Comparison of ENCODE assay signal across 32 mouse cellular contexts in genomic region chr16:17383594-17384326, GRCm38 (mm10). TPM values are rescaled to one million over a fixed set of nuclear protein-coding genes. Genes with fewer than 3 reads are reported as not detected.
A peak's percentile ranks its signal among the peaks of the same experiment; 100 is the strongest.
DNase-seq lines count a peak whose midpoint lies in the region; ATAC-seq and TF ChIP-seq lines count a peak whose summit lies in the region.
"Had no signal": no experiment of that assay in that cellular context is flagged by ENCODE, and none has a peak within 500 bp of the region (broad histone marks: within the 10 kb centered on the region; RNA-seq: fewer than 3 reads in every experiment).

No protein-coding gene starts in this region.

- no peak overlapping the region for H3K9ac ChIP-seq in liver, postnatal 0 days (replicated peaks)
- H3K9ac ChIP-seq in liver, embryonic 13.5 days = no peak overlapping the region
- no peak overlapping the region for H3K9ac ChIP-seq in liver, embryonic 16.5 days (ENCODE audit: low read depth, low read length)
- H3K9ac ChIP-seq: embryonic facial prominence, embryonic 13.5 days; forebrain, embryonic 12.5 days; forebrain, embryonic 15.5 days; heart, embryonic 12.5 days; heart, embryonic 15.5 days; hindbrain, embryonic 13.5 days had no signal

- peaks cover 16% of the 10 kb centered on the region for H3K36me3 ChIP-seq in liver, postnatal 0 days (replicated peaks; ENCODE audit: insufficient read depth, low read length)
- H3K36me3 ChIP-seq in liver, embryonic 13.5 days = peaks cover 7% of the 10 kb centered on the region; the same call in 1 of the 2 replicates
- no peaks in the 10 kb centered on the region; the same call in 1 of the 2 replicates for H3K36me3 ChIP-seq in liver, embryonic 16.5 days (ENCODE audit: control insufficient read depth, insufficient read depth)

- peak; percentile 7 for DNase-seq in liver
- DNase-seq in liver, postnatal 0 days = no peak
- peak; percentile 47 for DNase-seq in c-Kit-positive CD71-positive TER-119-positive erythroid progenitor cells, embryonic 14.5 days (ENCODE audit: low spot score)
- DNase-seq in liver, embryonic 13.5 days = peak; percentile 14
- DNase-seq in lung, adult 18-20 months = no peak
- no peak for DNase-seq in lung, postnatal 36 days
- no peak for DNase-seq in ovary, adult 18-20 months (ENCODE audit: low spot score)
- DNase-seq: adrenal gland, adult 8-10 months; adrenal gland, postnatal 25 days; B cell, adult 2 months; cerebellum, adult 11 months; cerebellum, adult 2 months; cerebellum, postnatal 10 days; cerebellum, postnatal 36 days; embryo, embryonic 11 days; gastrocnemius, postnatal 10 days; gastrocnemius, postnatal 36 days; heart, postnatal 10 days; heart, postnatal 36 days had no signal

- ATAC-seq in liver, postnatal 0 days = no peak
- ATAC-seq in liver, embryonic 13.5 days (ENCODE audit: low read depth) = peak; percentile 92
- ATAC-seq in liver, embryonic 16.5 days (ENCODE audit: low read depth) = peak; percentile 74
- ATAC-seq: activated CD4-positive, CD25-positive, alpha-beta regulatory T cell, adult 4 months; forebrain, embryonic 15.5 days; hindbrain, embryonic 16.5 days had no signal

- no peaks in the 10 kb centered on the region for H3K4me1 ChIP-seq in liver, postnatal 0 days (ENCODE audit: insufficient read depth)
- H3K4me1 ChIP-seq in liver, embryonic 13.5 days (replicated peaks) = peaks cover 10% of the 10 kb centered on the region; the same call in 1 of the 2 replicates
- H3K4me1 ChIP-seq in liver, embryonic 16.5 days (ENCODE audit: control insufficient read depth, low read depth, low read length) = peaks cover 3% of the 10 kb centered on the region; the same call in 1 of the 2 replicates
- H3K4me1 ChIP-seq: embryonic facial prominence, embryonic 10.5 days; embryonic facial prominence, embryonic 13.5 days; forebrain, embryonic 12.5 days; forebrain, embryonic 15.5 days; hindbrain, embryonic 10.5 days; hindbrain, embryonic 13.5 days had no signal

- H3K4me2 ChIP-seq in liver, postnatal 0 days (ENCODE audit: low read depth, low read length) = no peak overlapping the region
- H3K4me2 ChIP-seq in liver, embryonic 13.5 days = no peak overlapping the region
- H3K4me2 ChIP-seq in liver, embryonic 16.5 days (ENCODE audit: low read depth, low read length) = no peak overlapping the region
- H3K4me2 ChIP-seq: embryonic facial prominence, embryonic 13.5 days; forebrain, embryonic 12.5 days; forebrain, embryonic 15.5 days; heart, embryonic 12.5 days; heart, embryonic 15.5 days; hindbrain, embryonic 13.5 days had no signal

- H3K27ac ChIP-seq in liver, postnatal 0 days (ENCODE audit: low read depth) = no peak overlapping the region
- no peak overlapping the region for H3K27ac ChIP-seq in liver, embryonic 13.5 days
- H3K27ac ChIP-seq in liver, embryonic 16.5 days (ENCODE audit: low read length) = no peak overlapping the region
- H3K27ac ChIP-seq: embryonic facial prominence, embryonic 10.5 days; embryonic facial prominence, embryonic 13.5 days; forebrain, embryonic 12.5 days; forebrain, embryonic 15.5 days; heart, embryonic 15.5 days; hindbrain, embryonic 10.5 days; hindbrain, embryonic 13.5 days had no signal

- no peak overlapping the region for H3K4me3 ChIP-seq in liver, postnatal 0 days (ENCODE audit: low read depth, low read length)
- no peak overlapping the region for H3K4me3 ChIP-seq in liver, embryonic 13.5 days (replicated peaks)
- H3K4me3 ChIP-seq in liver, embryonic 16.5 days (ENCODE audit: low read depth, low read length) = no peak overlapping the region
- H3K4me3 ChIP-seq: embryonic facial prominence, embryonic 10.5 days; embryonic facial prominence, embryonic 13.5 days; erythroblast, embryonic 14.5 days; forebrain, embryonic 12.5 days; forebrain, embryonic 15.5 days; heart, embryonic 12.5 days; heart, embryonic 15.5 days; hindbrain, embryonic 10.5 days; hindbrain, embryonic 13.5 days had no signal

- no peak for TF ChIP-seq CTCF in liver, postnatal 0 days (IDR thresholded peaks at IDR 0.05; ENCODE audit: low read depth)

- no peaks in the 10 kb centered on the region for H3K27me3 ChIP-seq in liver, postnatal 0 days (ENCODE audit: insufficient read depth, low read length)
- no peaks in the 10 kb centered on the region for H3K27me3 ChIP-seq in liver, embryonic 13.5 days
- H3K27me3 ChIP-seq in liver, embryonic 16.5 days (ENCODE audit: control insufficient read depth, insufficient read depth, low read depth, low read length) = no peaks in the 10 kb centered on the region
- H3K27me3 ChIP-seq: CH12.LX; embryonic facial prominence, embryonic 13.5 days; forebrain, embryonic 12.5 days; forebrain, embryonic 15.5 days; heart, embryonic 12.5 days; heart, embryonic 15.5 days; hindbrain, embryonic 13.5 days had no signal

- H3K9me3 ChIP-seq in liver, postnatal 0 days (ENCODE audit: low read length) = no peaks in the 10 kb centered on the region
- H3K9me3 ChIP-seq in liver, embryonic 13.5 days (replicated peaks) = no peaks in the 10 kb centered on the region
- H3K9me3 ChIP-seq in liver, embryonic 16.5 days (replicated peaks; ENCODE audit: control insufficient read depth, low read length) = no peaks in the 10 kb centered on the region
- H3K9me3 ChIP-seq: embryonic facial prominence, embryonic 10.5 days; embryonic facial prominence, embryonic 13.5 days; forebrain, embryonic 12.5 days; forebrain, embryonic 15.5 days; heart, embryonic 12.5 days; heart, embryonic 15.5 days; hindbrain, embryonic 10.5 days; hindbrain, embryonic 13.5 days had no signal

- no peak for TF ChIP-seq EP300 in liver, postnatal 0 days (IDR thresholded peaks at IDR 0.05; ENCODE audit: low read depth)

- 62% methylated on average over 2 of the region's 2 CpGs for WGBS in liver, postnatal 0 days (ENCODE audit: insufficient replicate concordance)
- 39% methylated on average over 2 of the region's 2 CpGs for WGBS in liver, embryonic 13.5 days (ENCODE audit: insufficient replicate concordance)
- WGBS in liver, embryonic 16.5 days (ENCODE audit: insufficient replicate concordance) = 40% methylated on average over 2 of the region's 2 CpGs

RNA-seq across cellular contexts. Expression of gene Snap29, which starts 22.0 kb away (rescaled TPM):
- polyA plus RNA-seq in liver, postnatal 0 days (2015; fragmentation: Nextera tagmentation; extraction: Ambion mirVana) = 7.1 and 7.2 TPM in 2 replicates
- 8.8 and 10.7 TPM in 2 replicates for polyA plus RNA-seq in liver, embryonic 13.5 days (2015; fragmentation: Nextera tagmentation; extraction: Ambion mirVana)
- polyA plus RNA-seq in liver, embryonic 16.5 days (2015; fragmentation: Nextera tagmentation; extraction: Ambion mirVana) = 8.7 and 10.1 TPM in 2 replicates

RNA-seq across cellular contexts. Expression of gene Pi4ka, which starts 22.4 kb away (rescaled TPM):
- 7.3 and 8.1 TPM in 2 replicates for polyA plus RNA-seq in liver, postnatal 0 days (2015; fragmentation: Nextera tagmentation; extraction: Ambion mirVana)
- 12.9 and 15.1 TPM in 2 replicates for polyA plus RNA-seq in liver, embryonic 13.5 days (2015; fragmentation: Nextera tagmentation; extraction: Ambion mirVana)
- polyA plus RNA-seq in liver, embryonic 16.5 days (2015; fragmentation: Nextera tagmentation; extraction: Ambion mirVana) = 13.5 and 15.2 TPM in 2 replicates

RNA-seq across cellular contexts. Expression of gene Serpind1, which starts 52.6 kb away (rescaled TPM):
- 306 and 316 TPM in 2 replicates for polyA plus RNA-seq in liver, postnatal 0 days (2015; fragmentation: Nextera tagmentation; extraction: Ambion mirVana)
- polyA plus RNA-seq in liver, embryonic 13.5 days (2015; fragmentation: Nextera tagmentation; extraction: Ambion mirVana) = 124 and 143 TPM in 2 replicates
- 242 and 251 TPM in 2 replicates for polyA plus RNA-seq in liver, embryonic 16.5 days (2015; fragmentation: Nextera tagmentation; extraction: Ambion mirVana)
- polyA plus RNA-seq: erythroblast, embryonic 14.5 days had no signal

Comparison
In these comparisons a context has a peak if more than half of its experiments do, and no peak if none do; other contexts are left out.
1. DNase-seq: peak in liver (single experiment), c-Kit-positive CD71-positive TER-119-positive erythroid progenitor cells, embryonic 14.5 days (single experiment) and liver, embryonic 13.5 days (single experiment); none in liver, postnatal 0 days (single experiment), lung, adult 18-20 months (0 of 2), lung, postnatal 36 days (single experiment) and ovary, adult 18-20 months (single experiment).